Mouse (Mus musculus) erythroid progenitor cell, adult 5-6 weeks (primary cell): ENCODE data around the gene Lrrc75a. TPM values are rescaled to one million over a fixed set of nuclear protein-coding genes. Genes with fewer than 3 reads are reported as not detected.
A peak's percentile ranks its signal among the peaks of the same experiment; 100 is the strongest.

Experiments used
- ATAC-seq: replicated peaks from 2 replicates; pipeline ENCODE4 v1.8.0; 2016; ENCODE audit warnings: moderate number of reproducible peaks, mild to moderate bottlenecking, moderate TSS enrichment, inconsistent platforms; ENCODE audit not compliant: poor library complexity, low FRiP score, severe bottlenecking
- total RNA-seq, 2 experiments: library from RNA; stranded (forward) in 1 of 2; stranded (reverse) in 1 of 2; fragments of 150-400 nt in 1 of 2; fragments of 186-747, 209-891 nt in 1 of 2; gene quantifications; 2 replicates each; pipeline versions ENCODE4 v1.2.3 to v1.2.4; 2015 to 2017; ENCODE audit warnings: low replicate concordance in 2 of 2

Lrrc75a gene
- total RNA-seq, 2 experiments from 2014 or later: 0.53 to 2.9 TPM

GRCm38 (mm10) chr11:62563590-62563989, 84.7 kb downstream of the Lrrc75a start:
- ATAC-seq: no peak

- ATAC-seq: peak; percentile 43
These were observed 87.8 kb downstream of the Lrrc75a start for GRCm38 (mm10) chr11:62560463-62561016.

- no peak for ATAC-seq
These were observed 89.2 kb downstream of the Lrrc75a start for GRCm38 (mm10) chr11:62558961-62559646.

GRCm38 (mm10) chr11:62558152-62558551, 90.2 kb downstream of the Lrrc75a start:
- ATAC-seq: no peak

- no peak for ATAC-seq
These were observed 91.1 kb downstream of the Lrrc75a start for GRCm38 (mm10) chr11:62557205-62557604.

GRCm38 (mm10) chr11:62555896-62556412, 92.4 kb downstream of the Lrrc75a start:
- no peak for ATAC-seq

GRCm38 (mm10) chr11:62554934-62555517, 93.3 kb downstream of the Lrrc75a start:
- ATAC-seq: no peak

Other genes starting within 250 kb of the Lrrc75a start
- gene Pigl, start 190.1 kb downstream of the Lrrc75a start, total RNA-seq (2015; ENCODE audit: low replicate concordance): 2.1 and 3.6 TPM in 2 replicates
- 1.7 TPM in 1 of 2 replicates, not detected in the other for gene Pigl, start 190.1 kb downstream of the Lrrc75a start, total RNA-seq (2017; ENCODE audit: low replicate concordance)
- gene Ncor1, start 190.0 kb downstream of the Lrrc75a start, total RNA-seq (2015; ENCODE audit: low replicate concordance): 222 and 243 TPM in 2 replicates
- gene Ncor1, start 190.0 kb downstream of the Lrrc75a start, total RNA-seq (2017; ENCODE audit: low replicate concordance): 252 and 266 TPM in 2 replicates
- gene Cenpv, start 109.3 kb downstream of the Lrrc75a start, total RNA-seq (2015; ENCODE audit: low replicate concordance): 12.6 and 55.9 TPM in 2 replicates
- gene Cenpv, start 109.3 kb downstream of the Lrrc75a start, total RNA-seq (2017; ENCODE audit: low replicate concordance): 18.4 and 28.8 TPM in 2 replicates
- gene Ubb, start 97.4 kb downstream of the Lrrc75a start, total RNA-seq (2015; ENCODE audit: low replicate concordance): 699 and 746 TPM in 2 replicates
- 465 and 536 TPM in 2 replicates for gene Ubb, start 97.4 kb downstream of the Lrrc75a start, total RNA-seq (2017; ENCODE audit: low replicate concordance)
- 7.6 and 18.9 TPM in 2 replicates for gene Trpv2, start 74.0 kb downstream of the Lrrc75a start, total RNA-seq (2015; ENCODE audit: low replicate concordance)
- gene Trpv2, start 74.0 kb downstream of the Lrrc75a start, total RNA-seq (2017; ENCODE audit: low replicate concordance): 7.0 and 7.8 TPM in 2 replicates
- gene Mmgt2, start 141 bp upstream of the Lrrc75a start, total RNA-seq (2015; ENCODE audit: low replicate concordance): 1.8 and 3.8 TPM in 2 replicates
- 3.0 and 4.5 TPM in 2 replicates for gene Mmgt2, start 141 bp upstream of the Lrrc75a start, total RNA-seq (2017; ENCODE audit: low replicate concordance)
- 0.42 TPM in 1 of 2 replicates, not detected in the other for gene Zfp287, start 83.4 kb upstream of the Lrrc75a start, total RNA-seq (2015; ENCODE audit: low replicate concordance)
- gene Zfp287, start 83.4 kb upstream of the Lrrc75a start, total RNA-seq (2017; ENCODE audit: low replicate concordance): 0.26 and 0.83 TPM in 2 replicates
- not detected in 2 replicates for gene Gm10428, start 104.6 kb upstream of the Lrrc75a start, total RNA-seq (2015; ENCODE audit: low replicate concordance)
- gene Gm10428, start 104.6 kb upstream of the Lrrc75a start, total RNA-seq (2017; ENCODE audit: low replicate concordance): not detected in 2 replicates
- gene Zfp286, start 140.9 kb upstream of the Lrrc75a start, total RNA-seq (2015; ENCODE audit: low replicate concordance): not detected in 2 replicates
- not detected in 2 replicates for gene Zfp286, start 140.9 kb upstream of the Lrrc75a start, total RNA-seq (2017; ENCODE audit: low replicate concordance)
- gene Trim16, start 171.7 kb upstream of the Lrrc75a start, total RNA-seq (2015; ENCODE audit: low replicate concordance): 3.4 and 7.2 TPM in 2 replicates
- 3.2 and 5.1 TPM in 2 replicates for gene Trim16, start 171.7 kb upstream of the Lrrc75a start, total RNA-seq (2017; ENCODE audit: low replicate concordance)
- 0.72 TPM in 1 of 2 replicates, not detected in the other for gene Fbxw10, start 198.5 kb upstream of the Lrrc75a start, total RNA-seq (2015; ENCODE audit: low replicate concordance)
- 0.13 TPM in 1 of 2 replicates, not detected in the other for gene Fbxw10, start 198.5 kb upstream of the Lrrc75a start, total RNA-seq (2017; ENCODE audit: low replicate concordance)
- gene Tvp23b, start 230.9 kb upstream of the Lrrc75a start, total RNA-seq (2015; ENCODE audit: low replicate concordance): 3.2 and 8.0 TPM in 2 replicates
- 2.2 and 5.9 TPM in 2 replicates for gene Tvp23b, start 230.9 kb upstream of the Lrrc75a start, total RNA-seq (2017; ENCODE audit: low replicate concordance)